Comparison of ENCODE assay signal across 9 mouse cellular contexts in the genomic region with DNA sequence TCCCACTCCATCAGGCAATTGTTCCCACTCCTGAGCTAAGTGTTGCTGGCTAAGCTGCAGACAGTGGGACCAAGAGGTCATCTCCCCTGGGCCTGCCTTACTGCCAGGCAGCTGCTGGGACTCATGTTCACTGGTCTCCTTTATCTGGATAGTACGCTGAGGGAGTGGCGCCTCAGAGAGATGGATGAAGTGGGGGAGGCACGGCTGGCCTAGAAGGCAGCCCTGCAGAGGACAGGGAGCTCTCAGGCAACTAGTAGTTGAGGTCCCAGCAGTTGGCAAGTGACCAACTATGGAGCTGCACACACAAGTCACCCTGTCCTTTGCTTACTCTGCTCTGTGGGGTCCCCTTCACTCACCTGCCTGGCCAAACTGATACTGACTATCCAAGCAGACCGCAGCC. TPM values are rescaled to one million over a fixed set of nuclear protein-coding genes. Genes with fewer than 3 reads are reported as not detected.
DNase-seq lines count a peak whose midpoint lies in the region; ATAC-seq and TF ChIP-seq lines count a peak whose summit lies in the region.
"Had no signal": no experiment of that assay in that cellular context is flagged by ENCODE, and none has a peak within 500 bp of the region (broad histone marks: within the 10 kb centered on the region; RNA-seq: fewer than 3 reads in every experiment).

No protein-coding gene starts in this region.

- H3K9me3 ChIP-seq in heart, embryonic 15.5 days (replicated peaks) = no peaks in the 10 kb centered on the region
- no peaks in the 10 kb centered on the region for H3K9me3 ChIP-seq in liver, postnatal 0 days (ENCODE audit: low read length)
- H3K9me3 ChIP-seq: neural tube, embryonic 12.5 days had no signal

- peaks cover 51% of the 10 kb centered on the region for H3K4me1 ChIP-seq in heart, embryonic 15.5 days (replicated peaks)
- peaks cover 43% of the 10 kb centered on the region for H3K4me1 ChIP-seq in liver, postnatal 0 days (ENCODE audit: insufficient read depth)

- H3K36me3 ChIP-seq in heart, embryonic 15.5 days = peaks cover 8% of the 10 kb centered on the region
- peaks cover 11% of the 10 kb centered on the region; the same call in 1 of the 2 replicates for H3K36me3 ChIP-seq in liver, postnatal 0 days (replicated peaks; ENCODE audit: insufficient read depth, low read length)

- ATAC-seq in heart, embryonic 15.5 days (replicated peaks; ENCODE audit: insufficient number of reproducible peaks, insufficient read depth, low FRiP score, low read depth) = peak; percentile 32; the same call in 1 of the 2 replicates
- peak; percentile 54 for ATAC-seq in liver, postnatal 0 days

- no peaks in the 10 kb centered on the region for H3K27me3 ChIP-seq in heart, embryonic 15.5 days
- no peaks in the 10 kb centered on the region for H3K27me3 ChIP-seq in liver, postnatal 0 days (ENCODE audit: insufficient read depth, low read length)
- H3K27me3 ChIP-seq: neural tube, embryonic 12.5 days had no signal

- TF ChIP-seq CTCF in liver, postnatal 0 days (IDR thresholded peaks at IDR 0.05; ENCODE audit: low read depth) = no peak

- no peak overlapping the region for H3K4me2 ChIP-seq in heart, embryonic 15.5 days
- no peak overlapping the region for H3K4me2 ChIP-seq in liver, postnatal 0 days (ENCODE audit: low read depth, low read length)
- H3K4me2 ChIP-seq: neural tube, embryonic 12.5 days had no signal

- 11% methylated on average over 4 of the region's 4 CpGs for WGBS in heart, embryonic 15.5 days
- WGBS in liver, postnatal 0 days (ENCODE audit: insufficient replicate concordance) = 39% methylated on average over 4 of the region's 4 CpGs

- peak overlapping the region; percentile 92 for H3K27ac ChIP-seq in heart, embryonic 15.5 days
- H3K27ac ChIP-seq in liver, postnatal 0 days (ENCODE audit: low read depth) = peak overlapping the region; percentile 66
- H3K27ac ChIP-seq: neural tube, embryonic 12.5 days had no signal

- no peak for TF ChIP-seq EP300 in liver, postnatal 0 days (IDR thresholded peaks at IDR 0.05; ENCODE audit: low read depth)

- H3K4me3 ChIP-seq in heart, embryonic 15.5 days = no peak overlapping the region
- no peak overlapping the region for H3K4me3 ChIP-seq in liver, postnatal 0 days (ENCODE audit: low read depth, low read length)
- H3K4me3 ChIP-seq: neural tube, embryonic 12.5 days had no signal

- DNase-seq in adrenal gland, postnatal 14 days = peak; percentile 31
- no peak for DNase-seq in adrenal gland, adult 2 months
- peak; percentile 20 for DNase-seq in NIH3T3 (ENCODE audit: low read depth)
- no peak for DNase-seq in liver, postnatal 0 days
- DNase-seq in urinary bladder, adult 18-20 months (ENCODE audit: low spot score in 2 of 2) = no peak
- no peak for DNase-seq in retina, postnatal 1 day
- no peak for DNase-seq in right cerebral cortex, adult 18-20 months

- H3K9ac ChIP-seq in heart, embryonic 15.5 days = no peak overlapping the region
- no peak overlapping the region for H3K9ac ChIP-seq in liver, postnatal 0 days (replicated peaks)
- H3K9ac ChIP-seq: neural tube, embryonic 12.5 days had no signal

RNA-seq across cellular contexts. Expression of gene Ppif, which starts 16.1 kb away (rescaled TPM):
- total RNA-seq in adrenal gland, postnatal 14 days (2021) = 52.4 and 53.9 TPM in 2 replicates
- total RNA-seq in adrenal gland, adult 2 months (2021) = 10 to 100 TPM; 21.2 to 34.6 TPM
- 103 and 109 TPM in 2 replicates for polyA plus RNA-seq in adrenal gland, adult 2 months (2012; rRNA removed)
- 102 and 108 TPM in 2 replicates for polyA plus RNA-seq in heart, embryonic 15.5 days (2015; fragmentation: Nextera tagmentation; extraction: Ambion mirVana)
- 36.0 and 38.4 TPM in 2 replicates for polyA plus RNA-seq in liver, postnatal 0 days (2015; fragmentation: Nextera tagmentation; extraction: Ambion mirVana)

RNA-seq across cellular contexts. Expression of gene Zcchc24, which starts 58.8 kb away (rescaled TPM):
- total RNA-seq in adrenal gland, postnatal 14 days (2021) = 32.3 and 32.5 TPM in 2 replicates
- total RNA-seq in adrenal gland, adult 2 months (2021) = 10 to 100 TPM; 19.5 to 32.6 TPM
- 19.5 and 20.6 TPM in 2 replicates for polyA plus RNA-seq in adrenal gland, adult 2 months (2012; rRNA removed)
- polyA plus RNA-seq in heart, embryonic 15.5 days (2015; fragmentation: Nextera tagmentation; extraction: Ambion mirVana) = 22.4 and 26.8 TPM in 2 replicates
- 13.7 and 13.8 TPM in 2 replicates for polyA plus RNA-seq in liver, postnatal 0 days (2015; fragmentation: Nextera tagmentation; extraction: Ambion mirVana)

Comparison
In these comparisons a context has a peak if more than half of its experiments do, and no peak if none do; other contexts are left out.
1. DNase-seq: peak in adrenal gland, postnatal 14 days (single experiment) and NIH3T3 (single experiment); none in adrenal gland, adult 2 months (single experiment), liver, postnatal 0 days (single experiment), urinary bladder, adult 18-20 months (0 of 2), retina, postnatal 1 day (single experiment) and right cerebral cortex, adult 18-20 months (single experiment).